In the genomic region with DNA sequence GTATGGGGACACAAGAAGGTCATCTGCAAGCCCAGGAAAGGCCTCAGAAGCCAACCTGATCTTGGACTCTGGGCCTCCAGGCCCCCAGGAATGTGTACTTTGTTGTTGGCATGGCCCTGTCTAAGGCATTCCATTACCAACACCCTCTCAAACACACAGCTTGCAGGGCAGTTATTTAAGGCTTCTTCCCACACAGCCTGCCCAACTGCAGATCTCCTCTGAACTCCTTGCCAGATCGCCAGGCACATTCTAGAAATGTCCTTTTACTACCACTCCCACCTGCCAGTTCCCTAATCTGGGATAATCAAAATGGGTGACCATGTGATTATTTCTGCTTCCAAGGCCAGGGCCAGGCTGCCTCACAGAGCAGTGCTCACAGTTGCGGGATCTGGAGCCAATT, we compare ENCODE assay signal across 10 mouse cellular contexts.
DNase-seq lines count a peak whose midpoint lies in the region; TF ChIP-seq lines count a peak whose summit lies in the region.
"Had no signal": no experiment of that assay in that cellular context is flagged by ENCODE, and none has a peak within 500 bp of the region (broad histone marks: within the 10 kb centered on the region; RNA-seq: fewer than 3 reads in every experiment).

No protein-coding gene starts in this region.

- intact Hi-C loops in gastrocnemius, adult 2 months (cut with DNase I) = loop anchor here (5.0 kb wide), 1 partner anchor 246 kb away; no protein-coding TSS in a partner anchor

- no peak for TF ChIP-seq CTCF in gastrocnemius, adult 2 months (IDR thresholded peaks at IDR 0.05)

- H3K27ac ChIP-seq in gastrocnemius, adult 2 months = peak overlapping the region; percentile 81
- H3K27ac ChIP-seq: limb, embryonic 10.5 days; midbrain, embryonic 13.5 days had no signal

- no peak for DNase-seq in gastrocnemius, adult 2 months
- DNase-seq in gastrocnemius, adult 8-10 months (ENCODE audit: low spot score in 2 of 2) = no peak
- peak; percentile 9 to 26 for DNase-seq in kidney, adult 8-10 months
- DNase-seq in kidney, postnatal 36 days = no peak
- peak; percentile 41 for DNase-seq in brain, adult 2 months (ENCODE audit: low read depth, low spot score)
- peak; percentile 33 for DNase-seq in heart, postnatal 4 days
- no peak for DNase-seq in cerebellum, adult 18-20 months
- no peak for DNase-seq in spleen, adult 18-20 months

- no peak overlapping the region for H3K4me3 ChIP-seq in gastrocnemius, adult 2 months
- H3K4me3 ChIP-seq: limb, embryonic 10.5 days; midbrain, embryonic 13.5 days had no signal

Comparison
In these comparisons a context has a peak if more than half of its experiments do, and no peak if none do; other contexts are left out.
1. DNase-seq: peak in kidney, adult 8-10 months (2 of 2), brain, adult 2 months (single experiment) and heart, postnatal 4 days (single experiment); none in gastrocnemius, adult 2 months (single experiment), gastrocnemius, adult 8-10 months (0 of 2), kidney, postnatal 36 days (0 of 2), cerebellum, adult 18-20 months (0 of 2) and spleen, adult 18-20 months (0 of 2).